Mouse (Mus musculus) adrenal gland, postnatal 4 days (tissue): ENCODE measurements around the gene Cd36. TPM values are rescaled to one million over a fixed set of nuclear protein-coding genes. Genes with fewer than 3 reads are reported as not detected.

ENCODE experiments used
- DNase-seq, 2 experiments: peaks; one replicate each; pipeline ENCODE4 v3.0.0; 2021 to 2022; ENCODE audit warnings: low spot score in 2 of 2, mixed read lengths in 2 of 2
- total RNA-seq, 2 experiments: library from RNA; stranded (reverse); gene quantifications; 2 replicates each; pipeline ENCODE4 v1.2.3; 2021

The Cd36 gene
- total RNA-seq, 2 experiments from 2014 or later: 270 to 347 TPM

DNA sequence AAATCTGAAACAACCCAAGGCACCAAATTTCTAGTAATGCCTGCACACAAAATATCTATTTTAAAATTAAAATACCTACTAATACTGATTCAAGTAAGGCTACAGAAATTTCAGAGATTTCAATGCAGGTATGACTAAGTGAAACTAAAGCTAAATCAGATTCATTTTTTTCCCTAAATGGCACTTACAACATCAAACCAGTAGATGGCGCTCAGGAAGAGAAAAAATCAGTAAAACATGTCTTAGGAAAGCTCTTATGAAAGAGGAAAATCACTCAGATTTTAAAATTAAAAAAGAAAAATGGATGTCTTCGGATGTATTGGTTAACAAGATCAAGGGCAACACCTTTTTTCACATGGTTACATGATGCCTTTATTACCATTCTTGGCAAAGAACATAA lies 72.4 kb downstream of the Cd36 start:
- DNase-seq: no peak

DNA sequence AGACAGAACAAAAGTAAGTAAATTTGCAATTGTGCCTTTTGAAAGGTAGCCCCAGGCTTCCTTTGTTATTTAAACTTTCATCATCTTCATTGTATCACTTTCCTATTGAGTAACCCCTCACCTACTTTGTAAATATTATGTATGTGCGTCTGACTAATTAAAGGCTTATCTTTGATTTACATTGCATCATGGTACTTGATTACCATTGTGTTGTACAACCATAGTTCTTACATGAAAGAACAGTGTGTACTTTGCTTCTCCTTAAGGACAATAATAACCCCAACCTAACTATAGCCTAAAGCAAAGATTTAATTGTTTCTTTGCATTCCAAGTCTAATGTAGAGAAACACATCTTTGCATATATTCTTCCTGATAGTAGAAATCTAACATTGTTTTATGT lies 78.3 kb downstream of the Cd36 start:
- DNase-seq: no peak

DNA sequence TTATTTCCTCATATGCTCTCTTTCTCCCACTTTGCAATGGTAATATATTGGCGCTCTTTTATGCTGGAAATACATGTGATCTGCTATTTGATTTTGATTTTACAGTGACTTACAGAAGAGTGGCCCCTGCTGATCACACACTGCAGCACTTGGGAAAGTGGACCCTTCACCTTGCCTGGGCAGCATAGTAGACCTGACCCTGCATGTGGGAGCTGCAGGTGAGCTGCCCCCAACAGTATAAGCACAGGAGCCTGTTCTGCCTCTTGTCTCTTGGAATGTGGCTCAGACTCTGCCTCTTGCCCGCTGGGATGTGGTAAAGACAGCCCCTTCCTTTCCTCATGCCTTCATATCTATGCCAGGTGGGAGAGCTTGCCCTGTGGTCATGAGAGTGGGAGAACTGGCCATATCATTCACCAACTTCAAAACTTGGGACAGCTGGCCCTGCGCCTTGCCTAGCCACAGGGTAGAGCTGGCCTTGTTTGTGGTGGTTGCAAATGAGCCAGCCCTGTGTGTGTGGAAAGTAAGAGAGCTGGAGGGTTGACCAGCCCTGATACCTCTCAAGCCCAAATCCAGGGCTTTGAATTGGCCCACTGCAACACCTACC lies 81.7 kb downstream of the Cd36 start:
- no peak for DNase-seq

DNA sequence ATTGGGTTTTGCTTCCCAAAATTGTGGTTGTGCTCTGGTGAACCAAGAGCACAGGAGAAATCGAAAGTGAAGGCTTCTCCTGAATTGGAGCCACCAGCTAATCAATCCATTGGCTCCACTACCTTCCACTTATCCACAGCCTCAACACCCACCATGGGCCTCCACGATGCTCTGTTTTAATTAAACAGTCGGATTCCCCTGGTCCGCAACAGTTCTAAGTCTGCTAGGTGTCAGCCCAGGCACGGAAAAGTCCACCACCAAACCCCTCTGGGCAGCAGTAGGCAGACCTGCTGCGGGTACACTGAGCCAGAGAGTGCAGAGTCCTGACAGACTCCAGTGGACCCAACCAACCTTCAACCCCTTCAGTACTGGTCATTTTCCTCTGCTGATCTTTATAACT lies 112.0 kb downstream of the Cd36 start:
- DNase-seq: no peak

DNA sequence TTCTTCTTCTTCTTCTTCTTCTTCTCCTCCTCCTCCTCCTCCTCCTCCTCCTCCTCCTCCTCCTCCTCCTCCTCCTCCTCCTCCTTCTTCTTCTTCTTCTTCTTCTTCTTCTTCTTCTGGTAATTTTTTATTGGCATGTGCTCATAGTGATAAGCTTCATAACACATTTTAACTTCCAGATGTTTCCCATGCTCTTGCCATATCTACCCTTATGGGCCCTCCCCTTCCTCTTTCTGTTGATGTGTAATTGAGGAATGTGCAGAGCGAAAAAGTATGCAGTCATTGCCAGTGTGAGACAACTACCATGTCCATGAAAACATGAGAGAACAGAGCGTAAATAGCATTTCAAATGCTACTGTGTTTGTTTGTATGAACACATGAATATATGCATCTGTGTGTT lies 118.3 kb downstream of the Cd36 start:
- no peak for DNase-seq

DNA sequence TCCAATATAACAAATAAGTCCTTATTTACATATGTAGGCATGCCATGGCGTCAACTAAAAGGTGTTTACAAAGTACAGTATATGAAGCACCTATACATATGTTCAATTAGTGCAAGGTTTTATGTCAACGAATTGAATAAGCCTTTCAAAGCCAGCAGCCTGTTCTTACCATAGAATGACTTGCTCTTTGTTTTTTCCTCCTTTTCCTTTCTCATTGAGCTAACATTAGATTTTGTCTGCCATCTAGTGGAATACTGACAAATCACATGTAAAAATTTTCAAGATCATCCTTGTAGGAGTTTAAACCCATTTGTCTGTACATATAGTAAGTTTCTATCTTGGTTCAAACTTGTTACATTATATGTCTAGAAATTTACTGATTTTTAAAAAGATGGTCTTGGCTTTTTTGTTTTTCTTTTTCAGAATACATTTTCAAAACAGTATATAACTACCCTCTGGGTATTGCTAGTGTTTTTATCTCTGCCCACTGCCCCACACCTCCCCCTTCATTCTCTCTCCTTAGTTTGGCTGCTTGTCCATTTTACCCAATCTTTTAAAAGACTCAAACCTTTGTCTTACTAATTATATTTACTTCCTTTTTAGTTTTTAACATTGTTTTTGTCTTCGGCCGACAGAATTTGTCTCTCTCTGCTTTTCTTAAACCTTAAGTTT lies 122.5 kb downstream of the Cd36 start:
- no peak for DNase-seq

DNA sequence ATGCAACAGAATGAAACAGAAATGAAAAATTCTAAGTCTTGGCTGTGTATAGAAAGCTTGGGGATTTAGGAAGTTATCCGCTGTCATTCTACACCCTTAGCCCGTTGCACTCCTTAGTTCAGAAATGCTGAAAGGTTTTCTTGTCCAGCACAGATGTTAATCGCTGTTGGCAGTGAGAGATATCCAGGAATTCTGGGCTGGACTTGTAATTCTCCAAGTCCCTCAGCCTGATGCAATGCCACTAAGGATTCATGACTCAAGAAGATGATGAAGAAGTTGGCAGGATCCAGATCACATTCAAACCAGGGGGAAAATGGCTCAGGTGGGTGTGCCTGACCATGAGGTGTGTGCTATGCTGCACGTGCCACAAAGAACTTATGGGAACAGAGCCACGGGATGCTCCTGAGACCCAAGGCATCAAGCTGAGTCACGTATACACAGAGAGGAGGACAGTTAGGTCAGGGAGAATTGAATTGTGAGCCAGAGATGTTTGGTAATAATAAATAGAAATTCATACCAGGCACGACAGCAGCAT lies 135.1 kb downstream of the Cd36 start:
- DNase-seq: no peak

DNA sequence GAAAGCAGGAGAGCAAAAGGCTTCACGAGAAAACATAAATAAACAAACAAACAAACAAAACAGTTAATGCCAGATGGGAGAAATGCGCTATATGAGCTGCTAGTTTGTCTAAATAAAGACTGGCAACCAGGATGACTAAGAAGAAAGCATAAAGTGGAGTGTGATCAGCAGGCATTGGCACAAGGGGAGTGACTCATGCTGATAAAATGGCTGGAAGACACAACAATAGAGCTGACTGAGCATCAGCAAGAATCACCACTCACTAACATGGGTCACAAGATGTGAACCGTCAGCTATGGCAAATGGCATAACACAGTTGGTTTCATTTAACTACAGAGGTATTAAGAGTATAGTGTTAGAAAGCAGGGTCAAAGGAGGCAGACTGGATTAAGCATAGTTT lies 140.3 kb downstream of the Cd36 start:
- DNase-seq: no peak

DNA sequence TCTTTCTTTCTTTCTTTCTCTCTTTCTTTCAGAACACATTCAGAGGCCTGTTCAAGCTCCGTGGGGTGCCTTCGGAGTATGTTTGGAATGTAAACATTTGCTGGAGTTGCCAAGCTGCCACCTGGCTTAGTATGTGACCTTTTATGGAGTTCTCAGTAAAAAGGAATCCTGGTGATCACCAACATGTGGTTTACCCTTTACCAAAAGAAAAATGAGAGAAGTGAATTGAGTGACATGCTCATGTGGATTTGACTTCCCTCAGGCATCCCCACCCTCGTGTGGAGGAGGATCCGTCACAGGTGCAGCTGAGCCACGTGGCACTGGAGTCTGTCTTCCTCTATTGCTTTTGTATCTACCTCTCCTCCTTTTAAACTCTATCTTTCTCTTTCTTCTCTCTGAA lies 141.5 kb downstream of the Cd36 start:
- DNase-seq: no peak

DNA sequence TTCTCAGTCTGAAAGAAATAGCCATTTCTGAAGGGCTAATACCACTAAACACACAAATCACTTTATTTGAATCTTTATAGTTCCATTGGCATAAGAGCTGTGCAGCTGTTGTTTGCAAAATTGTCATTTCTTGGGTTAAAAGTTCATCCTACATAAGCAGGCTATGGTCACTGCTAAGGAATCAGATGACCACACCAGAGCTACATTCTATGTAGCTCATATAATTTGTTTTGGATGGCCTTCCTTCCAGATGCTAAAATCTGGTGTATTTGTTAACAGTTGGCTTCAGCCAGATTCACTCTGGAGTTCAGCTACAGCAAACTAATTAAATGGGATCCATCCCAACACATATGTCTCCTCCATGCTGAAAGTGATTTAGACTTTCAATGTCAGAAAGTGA lies 142.1 kb downstream of the Cd36 start:
- no peak for DNase-seq

DNA sequence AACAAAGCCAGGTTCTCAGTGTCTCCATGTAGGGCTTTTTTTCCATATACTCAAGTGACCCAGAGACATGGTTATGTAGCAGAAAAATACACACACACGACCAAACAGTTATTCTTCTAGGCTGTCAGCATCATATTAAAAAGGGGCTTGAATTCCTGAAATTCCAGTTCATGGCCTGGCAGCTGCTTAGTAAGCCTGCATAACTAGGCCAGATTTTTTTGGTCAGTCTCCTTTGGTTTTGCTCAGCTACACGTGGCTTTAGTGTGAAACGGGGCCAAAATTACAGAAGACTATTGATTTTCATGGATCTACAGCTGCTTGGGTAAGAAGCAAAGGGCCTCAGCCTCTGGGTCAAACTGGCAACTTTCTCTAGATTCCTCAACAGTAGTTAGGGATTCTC lies 148.8 kb downstream of the Cd36 start:
- no peak for DNase-seq

Other genes starting within 250 kb of the Cd36 start
- not detected for gene Gnat3, start 73.7 kb upstream of the Cd36 start, total RNA-seq